Mouse (Mus musculus) CH12.LX (cell line): Measurements from ENCODE around the gene Lysmd1. TPM values are rescaled to one million over a fixed set of nuclear protein-coding genes. Genes with fewer than 3 reads are reported as not detected.
A peak's percentile ranks its signal among the peaks of the same experiment; 100 is the strongest.

ENCODE experiments used
- DNase-seq: peaks from one replicate; pipeline ENCODE4 v3.0.0-alpha.2; 2013; ENCODE audit errors: extremely low read depth
- H3K27ac ChIP-seq: 2 replicates; pipeline ENCODE4 v1.5.1; 2012; ENCODE audit warnings: low read depth, mild to moderate bottlenecking, control low read depth, moderate library complexity; ENCODE audit not compliant: insufficient read depth
- H3K27me3 ChIP-seq: replicated peaks from 2 replicates; pipeline ENCODE3; 2012; ENCODE audit warnings: inconsistent platforms
- H3K36me3 ChIP-seq, 2 experiments: replicated peaks in 1 of 2; 2 replicates each; pipeline versions ENCODE3 to v1.6.1; 2012; ENCODE audit warnings: inconsistent platforms in 1 of 2, low read length in 1 of 2, mild to moderate bottlenecking in 1 of 2, mixed read lengths in 1 of 2, moderate library complexity in 1 of 2; ENCODE audit not compliant: control insufficient read depth in 1 of 2, insufficient read depth in 1 of 2
- H3K4me1 ChIP-seq, 2 experiments: 2 replicates each; pipeline ENCODE4 v1.6.1; 2012; ENCODE audit warnings: inconsistent platforms in 1 of 2, moderate library complexity in 1 of 2; ENCODE audit not compliant: insufficient read depth in 2 of 2, control insufficient read depth in 1 of 2
- H3K4me2 ChIP-seq: 2 replicates; pipeline ENCODE4 v1.6.1; 2012; ENCODE audit warnings: low read depth, mild to moderate bottlenecking, control low read depth; ENCODE audit not compliant: poor library complexity, insufficient read depth, severe bottlenecking
- H3K4me3 ChIP-seq, 3 experiments: fragments of 150-350 bp in 1 of 3; sonication (generic) in 1 of 3; replicated peaks in 1 of 3; 2 replicates each; pipeline versions ENCODE3 to v1.5.1; 2011 to 2012; ENCODE audit warnings: low read depth in 2 of 3, low read length in 2 of 3, mild to moderate bottlenecking in 2 of 3, moderate library complexity in 2 of 3, control low read depth in 1 of 3, improper control_type of control experiment in 1 of 3, inconsistent platforms in 1 of 3, mixed read lengths in 1 of 3; ENCODE audit not compliant: poor library complexity in 1 of 3
- H3K79me2 ChIP-seq: replicated peaks from 2 replicates; pipeline ENCODE4 v1.6.1; 2012; ENCODE audit warnings: mild to moderate bottlenecking, moderate library complexity; ENCODE audit not compliant: control insufficient read depth, poor library complexity, insufficient read depth, severe bottlenecking; ENCODE audit errors: extremely low read depth
- H3K9ac ChIP-seq: 2 replicates; pipeline ENCODE4 v1.6.1; 2012; ENCODE audit warnings: low read depth, mild to moderate bottlenecking, control low read depth, moderate library complexity; ENCODE audit not compliant: insufficient read depth
- H3K9me3 ChIP-seq: replicated peaks from 2 replicates; pipeline ENCODE3; 2012; ENCODE audit warnings: low read length, inconsistent platforms, mixed read lengths
- CHD1 ChIP-seq: IDR thresholded peaks from 2 replicates; pipeline ENCODE4 v1.6.1; 2012; ENCODE audit warnings: low read depth, low read length, improper control_type of control experiment, inconsistent platforms
- CHD2 ChIP-seq: IDR thresholded peaks from 2 replicates; pipeline ENCODE4 v1.6.1; 2011; ENCODE audit warnings: low read length, improper control_type of control experiment
- CTCF ChIP-seq, 2 experiments: IDR thresholded peaks in 1 of 2; conservative IDR thresholded peaks in 1 of 2; 2 replicates each; pipeline ENCODE4 v1.5.1; 2011 to 2012; ENCODE audit warnings: low read depth in 2 of 2, low read length in 2 of 2, improper control_type of control experiment in 1 of 2, inconsistent platforms in 1 of 2, mild to moderate bottlenecking in 1 of 2, moderate library complexity in 1 of 2
- EP300 ChIP-seq: IDR thresholded peaks from 2 replicates; pipeline ENCODE4 v1.6.1; 2011; ENCODE audit warnings: low read length, improper control_type of control experiment
- ETS1 ChIP-seq: conservative IDR thresholded peaks from 2 replicates; pipeline ENCODE4 v1.6.1; 2012; ENCODE audit warnings: low read depth, mild to moderate bottlenecking, inconsistent platforms, low read length, improper control_type of control experiment, moderate library complexity
- GABPA ChIP-seq: IDR thresholded peaks from 2 replicates; pipeline ENCODE4 v1.6.1; 2012; ENCODE audit warnings: low read depth, low read length, improper control_type of control experiment, inconsistent platforms; ENCODE audit not compliant: insufficient replicate concordance
- HCFC1 ChIP-seq: IDR thresholded peaks from 2 replicates; pipeline ENCODE4 v1.6.1; 2012; ENCODE audit warnings: low read depth, mild to moderate bottlenecking, inconsistent platforms, low read length, improper control_type of control experiment
- IRF4 ChIP-seq: IDR thresholded peaks from 2 replicates; pipeline ENCODE4 v1.6.1; 2014; ENCODE audit warnings: low read depth, mild to moderate bottlenecking, inconsistent platforms, low read length, improper control_type of control experiment
- KAT2A ChIP-seq: IDR thresholded peaks from 2 replicates; pipeline ENCODE4 v1.6.1; 2012; ENCODE audit warnings: low read length, improper control_type of control experiment, inconsistent platforms; ENCODE audit not compliant: insufficient replicate concordance
- MAFK ChIP-seq: IDR thresholded peaks from 2 replicates; pipeline ENCODE4 v1.6.1; 2011; ENCODE audit warnings: low read length, improper control_type of control experiment; ENCODE audit not compliant: insufficient replicate concordance
- MAX ChIP-seq: IDR thresholded peaks from 2 replicates; pipeline ENCODE4 v1.6.1; 2011; ENCODE audit warnings: low read length, improper control_type of control experiment
- MAZ ChIP-seq: IDR thresholded peaks from 2 replicates; pipeline ENCODE4 v1.6.1; 2012; ENCODE audit warnings: low read depth, mild to moderate bottlenecking, inconsistent platforms, low read length, improper control_type of control experiment, moderate library complexity
- MEF2A ChIP-seq: IDR thresholded peaks from 2 replicates; pipeline ENCODE4 v1.6.1; 2014; ENCODE audit warnings: low read depth, mild to moderate bottlenecking, inconsistent platforms, low read length, improper control_type of control experiment, borderline replicate concordance
- MXI1 ChIP-seq: IDR thresholded peaks from 2 replicates; pipeline ENCODE4 v1.6.1; 2011; ENCODE audit warnings: mild to moderate bottlenecking, low read depth, low read length, improper control_type of control experiment
- MYC ChIP-seq: IDR thresholded peaks from 2 replicates; pipeline ENCODE4 v1.6.1; 2011; ENCODE audit warnings: low read depth, mild to moderate bottlenecking, improper control_type of control experiment, low read length
- NRF1 ChIP-seq: IDR thresholded peaks from 2 replicates; pipeline ENCODE4 v1.6.1; 2014; ENCODE audit warnings: low read depth, mild to moderate bottlenecking, inconsistent platforms, low read length, improper control_type of control experiment, moderate library complexity
- PAX5 ChIP-seq: IDR thresholded peaks from 2 replicates; pipeline ENCODE4 v1.6.1; 2012; ENCODE audit warnings: low read length, inconsistent platforms, mixed read lengths
- POLR2A ChIP-seq: IDR thresholded peaks from 2 replicates; pipeline ENCODE4 v1.6.1; 2011; ENCODE audit warnings: low read depth, mild to moderate bottlenecking, improper control_type of control experiment, low read length
- POLR2AphosphoS2 ChIP-seq: IDR thresholded peaks from 2 replicates; pipeline ENCODE4 v1.6.1; 2011; ENCODE audit warnings: low read depth, low read length, improper control_type of control experiment
- RAD21 ChIP-seq: IDR thresholded peaks from 2 replicates; pipeline ENCODE4 v1.6.1; 2011; ENCODE audit warnings: low read depth, mild to moderate bottlenecking, low read length, improper control_type of control experiment, moderate library complexity
- SMC3 ChIP-seq: IDR thresholded peaks from 2 replicates; pipeline ENCODE4 v1.6.1; 2011; ENCODE audit warnings: low read depth, low read length, improper control_type of control experiment
- TBP ChIP-seq: conservative IDR thresholded peaks from 2 replicates; pipeline ENCODE4 v1.6.1; 2011; ENCODE audit warnings: low read depth, low read length, improper control_type of control experiment
- TCF12 ChIP-seq: IDR thresholded peaks from 2 replicates; pipeline ENCODE4 v1.6.1; 2014; ENCODE audit warnings: low read depth, mild to moderate bottlenecking, inconsistent platforms, low read length, improper control_type of control experiment
- UBTF ChIP-seq: IDR thresholded peaks from 2 replicates; pipeline ENCODE4 v1.6.1; 2012; ENCODE audit warnings: low read depth, mild to moderate bottlenecking, inconsistent platforms, low read length, improper control_type of control experiment, moderate library complexity
- USF2 ChIP-seq: conservative IDR thresholded peaks from 2 replicates; pipeline ENCODE4 v1.6.1; 2011; ENCODE audit warnings: low read depth, low read length, improper control_type of control experiment
- ZC3H11A ChIP-seq: IDR thresholded peaks from 2 replicates; pipeline ENCODE4 v1.6.1; 2012; ENCODE audit warnings: low read depth, mild to moderate bottlenecking, inconsistent platforms, low read length, improper control_type of control experiment
- ZMIZ1 ChIP-seq: IDR thresholded peaks from 2 replicates; pipeline ENCODE4 v1.6.1; 2012; ENCODE audit warnings: low read depth, mild to moderate bottlenecking, inconsistent platforms, low read length, improper control_type of control experiment
- ZNF384 ChIP-seq: IDR thresholded peaks from 2 replicates; pipeline ENCODE4 v1.6.1; 2012; ENCODE audit warnings: low read depth, low read length, improper control_type of control experiment, inconsistent platforms
- dilution Hi-C: fragments of 300-500 bp; cut with MboI; formaldehyde crosslinking; loops from 2 replicates; pipeline ENCODE4 v1.14.3; 2020; ENCODE audit warnings: low sequenced_read_pairs; ENCODE audit not compliant: extremely low pct_unique_long_range_greater_than_20kb, extremely low pct_ligation_motif_present
- in situ Hi-C: fragments of 300-500 bp; cut with MboI; formaldehyde crosslinking; loops from 3 replicates; pipeline ENCODE4 v1.14.3; 2019; ENCODE audit warnings: low sequenced_read_pairs, low pct_ligation_motif_present, low pct_unique_long_range_greater_than_20kb, mixed read lengths
- polyA plus RNA-seq: library from polyadenylated mRNA; unstranded; fragments of >175 nt; gene quantifications from 2 replicates; pipeline ENCODE4 v1.2.1, GENCODE M21; 2012; ENCODE audit warnings: low read depth; ENCODE audit not compliant: insufficient read length
- total RNA-seq, 2 experiments: library from RNA; depleted of rRNA; stranded (reverse); fragments of 300-350 nt in 1 of 2; fragments of >200 nt in 1 of 2; gene quantifications; 2 replicates each; pipeline ENCODE4 v1.2.3; 2012 to 2014

Gene Lysmd1
- total and polyA plus RNA-seq, 3 experiments, result 8.1 to 13.6 (median 11.6) TPM

- dilution Hi-C loops, result no loop called here
- TF ChIP-seq ETS1, result no peak
- no peak for TF ChIP-seq UBTF
- no peak for TF ChIP-seq MAZ
- peak; percentile 42 for TF ChIP-seq SMC3
- TF ChIP-seq CTCF (conservative IDR thresholded peaks at IDR 0.05 in 1 of 2, IDR thresholded peaks at IDR 0.05 in 1 of 2; ENCODE audit: low read depth in 2 of 2, low read length in 2 of 2), result peak; percentile 15 to 69; a peak in 2 of 4 replicates
- TF ChIP-seq PAX5, result no peak
- no peak for TF ChIP-seq CHD2
- TF ChIP-seq MAX, result no peak
- TF ChIP-seq NRF1, result no peak
- TF ChIP-seq ZMIZ1, result no peak
- TF ChIP-seq KAT2A, result no peak
- no peak for TF ChIP-seq USF2
- TF ChIP-seq MYC, result no peak
- TF ChIP-seq POLR2A, result no peak
- no peak for TF ChIP-seq IRF4
- no peak for TF ChIP-seq GABPA
- TF ChIP-seq EP300, result no peak
- no peak for TF ChIP-seq MAFK
- peak; percentile 48 for TF ChIP-seq RAD21
- TF ChIP-seq MXI1, result no peak
- no peak for TF ChIP-seq MEF2A
- TF ChIP-seq POLR2AphosphoS2, result no peak
- no peak for TF ChIP-seq ZNF384
- peaks cover 16% of the 10 kb centered on the region for H3K27me3 ChIP-seq
- peaks cover 8% of the 10 kb centered on the region for H3K9me3 ChIP-seq
- no peak overlapping the region for H3K27ac ChIP-seq
- no peak overlapping the region for H3K9ac ChIP-seq
- H3K79me2 ChIP-seq, result no peaks in the 10 kb centered on the region
- peaks cover 0 to 12% of the 10 kb centered on the region in 2 experiments; a peak in 1 of 4 replicates for H3K4me1 ChIP-seq
- H3K4me2 ChIP-seq, result no peak overlapping the region
- peak; percentile 22 for DNase-seq
- in situ Hi-C loops, result no loop called here
- H3K4me3 ChIP-seq, result no peak overlapping the region
- no peaks in the 10 kb centered on the region for H3K36me3 ChIP-seq
Observed at GRCm38 (mm10) chr3:95174011-95174592, 40.2 kb downstream of the Lysmd1 start.

- Histone ChIP-seq H3K9ac (no peak overlapping the region), H3K4me2 (no peak overlapping the region)
- no peak for DNase-seq
- TF ChIP-seq SMC3 (no peak), MAZ (no peak), TBP (no peak), HCFC1 (no peak), CHD1 (no peak), EP300 (no peak), UBTF (no peak), ZC3H11A (no peak), TCF12 (no peak), POLR2A (no peak), MAFK (no peak), PAX5 (no peak)
- TF ChIP-seq, all 38 proteins: peak for 0
- Histone ChIP-seq H3K4me3 (no peak overlapping the region), H3K4me1 (peaks cover 6 to 23% of the 10 kb centered on the region in 2 experiments; a peak in 2 of 4 replicates), H3K79me2 (no peaks in the 10 kb centered on the region), H3K27me3 (no peaks in the 10 kb centered on the region), H3K27ac (no peak overlapping the region), H3K36me3 (peaks cover 4 to 11% of the 10 kb centered on the region in 2 experiments), H3K9me3 (peaks cover 8% of the 10 kb centered on the region)
- dilution Hi-C loops (no loop called here), in situ Hi-C loops (no loop called here)
Observed at GRCm38 (mm10) chr3:95176500-95176899, 42.6 kb downstream of the Lysmd1 start.
